Mouse (Mus musculus) mouse trophoblast stem cell (cell line): ENCODE results near the gene Anapc2.

Source experiments
- in situ Hi-C, 2 experiments: fragments of 300-500 bp; cut with MseI, MboI; formaldehyde crosslinking; loops; 2 replicates in 1 of 2; 3 replicates in 1 of 2; pipeline ENCODE4 v1.15.1; 2025

The Anapc2 gene

DNA sequence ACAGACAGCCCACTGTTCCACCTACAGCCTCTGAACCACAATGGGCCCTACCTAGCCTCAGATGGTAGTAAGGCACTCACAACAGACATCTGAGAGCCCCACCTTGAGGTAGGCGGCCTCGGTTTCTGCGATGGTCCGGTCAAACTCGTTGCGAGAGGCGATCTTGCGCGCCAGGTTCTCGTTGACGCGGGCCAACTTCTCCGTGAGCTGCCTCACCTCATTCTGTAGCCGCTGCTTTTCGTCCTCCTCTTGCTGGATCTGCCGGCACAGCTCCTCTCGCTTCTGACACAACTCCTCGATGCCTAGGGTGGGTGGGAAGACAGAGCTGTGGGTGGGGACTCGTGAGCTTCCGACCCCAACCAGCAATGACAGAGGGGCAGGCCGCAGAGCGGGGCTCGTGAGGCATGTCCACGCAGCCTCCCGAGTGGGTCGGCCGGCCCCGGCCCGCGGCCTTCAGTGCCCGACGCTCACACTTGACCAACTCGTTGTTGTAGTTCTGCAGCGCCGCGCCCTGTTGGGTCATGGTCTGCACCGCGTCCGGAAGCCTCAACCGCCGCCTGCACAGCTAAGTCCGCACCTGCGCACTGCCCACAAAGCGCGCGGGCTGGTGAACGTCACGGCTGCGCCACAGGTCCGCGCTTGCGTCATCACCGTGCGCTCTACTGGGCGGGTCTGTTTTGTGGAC is at the start of gene Anapc2, which contains the start of gene Ssna1:
Gene Anapc2, plus strand, starts transcription at position 652 of the 685 bp plus-strand sequence.
Gene Ssna1, minus strand, starts transcription at position 612 of the 685 bp plus-strand sequence.
- in situ Hi-C loops, result no loop called here

DNA sequence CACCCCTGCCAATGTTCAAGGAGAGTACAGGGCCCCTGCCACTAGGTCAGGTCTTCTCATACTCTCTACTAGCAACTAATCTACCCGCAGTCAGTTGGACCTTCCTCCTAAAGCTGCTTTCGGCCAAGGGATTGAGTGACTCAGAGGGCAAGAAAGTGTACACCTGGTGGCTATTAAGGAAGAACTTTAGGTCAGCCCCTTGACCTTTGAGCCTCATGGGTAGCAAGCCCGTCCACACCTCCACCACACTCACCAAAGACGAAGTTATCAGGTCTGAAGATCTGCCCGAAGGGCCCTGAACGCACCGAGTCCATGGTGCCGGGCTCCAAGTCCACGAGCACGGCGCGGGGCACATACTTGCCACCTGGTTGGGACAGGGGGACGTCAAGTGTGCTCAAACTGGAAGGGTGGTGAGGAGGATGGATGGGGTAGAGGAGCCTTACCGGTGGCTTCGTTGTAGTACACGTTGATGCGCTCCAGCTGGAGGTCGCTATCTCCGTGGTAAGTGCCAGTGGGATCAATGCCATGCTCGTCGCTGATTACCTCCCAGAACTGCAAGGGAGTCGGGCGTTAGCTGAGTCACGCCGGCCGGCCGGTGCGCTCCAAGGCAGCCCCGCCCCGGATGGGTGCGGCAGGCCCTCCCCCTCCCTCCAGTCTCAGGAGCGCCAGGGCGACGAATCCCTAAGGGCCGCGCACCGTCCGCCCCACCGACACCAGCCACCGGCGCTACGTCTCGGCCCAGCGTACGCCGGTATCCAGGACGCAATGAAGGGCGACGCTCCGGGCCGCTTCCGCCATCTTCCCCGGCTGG is 48.4 kb upstream of the Anapc2 start:
- in situ Hi-C loops, result no loop called here

- in situ Hi-C loops, result no loop called here
These were observed 47.8 kb upstream of the Anapc2 start, which contains the start of gene Tubb4b for GRCm38 (mm10) chr2:25224492-25224765. Gene Tubb4b, minus strand, starts transcription at chr2:25224702.

GRCm38 (mm10) chr2:25224766-25225752 is 47.2 kb upstream of the Anapc2 start:
- in situ Hi-C loops, result no loop called here

GRCm38 (mm10) chr2:25225811-25226379 is 46.4 kb upstream of the Anapc2 start:
- in situ Hi-C loops, result no loop called here

DNA sequence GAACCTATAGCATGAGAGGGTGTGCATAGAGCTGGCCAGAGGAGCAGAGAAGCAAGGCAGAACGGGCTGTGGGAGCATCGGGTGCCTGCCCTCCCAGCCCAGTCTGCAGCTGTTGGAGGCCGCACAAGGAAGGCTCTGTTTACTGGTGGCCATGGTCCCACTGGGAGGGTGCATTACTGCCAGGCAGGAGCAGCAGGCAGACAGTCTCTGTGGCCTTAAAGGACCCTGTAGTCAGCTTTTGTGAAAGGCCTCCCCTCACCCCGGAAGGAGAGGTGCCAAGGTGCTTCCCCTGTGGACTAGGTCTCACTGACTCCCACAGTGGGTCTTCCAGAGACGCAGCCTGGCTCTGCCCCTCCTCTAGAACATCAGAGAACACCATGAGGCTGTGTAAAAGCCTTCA is 45.4 kb upstream of the Anapc2 start:
- in situ Hi-C loops, result no loop called here

GRCm38 (mm10) chr2:25227406-25227805 is 44.9 kb upstream of the Anapc2 start:
- in situ Hi-C loops, result no loop called here

GRCm38 (mm10) chr2:25228431-25228889 is 43.8 kb upstream of the Anapc2 start:
- in situ Hi-C loops, result no loop called here

DNA sequence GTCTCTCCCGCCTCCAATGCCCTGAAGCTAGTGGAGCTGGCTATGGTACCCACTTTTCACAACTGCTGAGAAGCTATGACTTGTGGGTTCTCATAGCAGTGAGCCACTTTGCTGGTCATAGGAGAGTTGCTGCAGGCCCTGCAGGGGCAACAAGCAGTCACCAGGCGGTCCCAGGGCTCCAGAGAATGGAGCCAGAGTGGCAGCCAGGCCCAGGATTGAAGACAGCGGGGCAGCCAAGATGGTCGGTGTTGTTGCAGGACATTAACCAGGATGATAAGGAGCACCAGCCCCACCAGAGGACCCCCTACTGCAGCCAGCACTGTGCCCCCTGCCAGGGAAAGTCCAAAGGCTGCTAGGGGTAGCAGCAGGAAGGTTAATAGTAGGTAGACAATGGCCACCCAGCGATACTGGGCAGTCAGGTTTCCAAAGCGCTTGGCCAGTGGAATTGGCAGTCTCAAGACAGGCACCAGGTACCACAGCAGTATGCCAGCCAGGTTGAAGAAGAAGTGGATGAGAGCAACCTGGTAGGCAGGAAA is 43.2 kb upstream of the Anapc2 start:
- in situ Hi-C loops, result no loop called here

- in situ Hi-C loops, result no loop called here
These were observed 42.7 kb upstream of the Anapc2 start for GRCm38 (mm10) chr2:25229582-25229981.

- in situ Hi-C loops, result no loop called here
These were observed 41.7 kb upstream of the Anapc2 start for GRCm38 (mm10) chr2:25230581-25230980.

GRCm38 (mm10) chr2:25231038-25231437 is 41.2 kb upstream of the Anapc2 start:
- in situ Hi-C loops, result no loop called here

GRCm38 (mm10) chr2:25233421-25233820 is 38.9 kb upstream of the Anapc2 start:
- in situ Hi-C loops, result no loop called here

GRCm38 (mm10) chr2:25234050-25234449 is 38.2 kb upstream of the Anapc2 start, which contains the start of gene Slc34a3:
Gene Slc34a3, minus strand, starts transcription at chr2:25234364.
- in situ Hi-C loops, result no loop called here

- in situ Hi-C loops, result no loop called here
These were observed 37.6 kb upstream of the Anapc2 start for GRCm38 (mm10) chr2:25234551-25235220.

GRCm38 (mm10) chr2:25236614-25237013 is 35.7 kb upstream of the Anapc2 start, which contains the start of gene Rnf224:
Gene Rnf224, minus strand, starts transcription at chr2:25236787.
- in situ Hi-C loops, result no loop called here

DNA sequence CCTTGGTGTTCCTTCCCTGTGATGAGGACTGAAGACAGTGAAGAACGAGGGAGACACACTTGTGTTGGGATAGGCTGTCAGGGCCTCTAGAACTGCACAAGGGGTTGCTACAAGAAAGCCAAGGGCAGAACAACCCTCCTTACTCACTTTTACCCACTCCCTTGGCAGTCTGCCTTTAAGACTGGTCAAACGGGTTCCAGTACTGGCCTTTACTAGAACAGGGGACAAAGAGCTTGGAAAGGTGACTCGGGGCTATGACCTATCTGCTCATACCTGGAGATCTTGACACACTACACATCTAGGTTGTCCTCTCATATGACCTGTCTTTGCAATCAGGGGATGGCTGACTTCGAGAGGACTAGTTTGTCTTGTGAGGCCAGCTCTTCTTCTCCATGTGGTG is 34.8 kb upstream of the Anapc2 start:
- in situ Hi-C loops, result no loop called here

- in situ Hi-C loops, result no loop called here
These were observed 34.2 kb upstream of the Anapc2 start for GRCm38 (mm10) chr2:25238106-25238505.

DNA sequence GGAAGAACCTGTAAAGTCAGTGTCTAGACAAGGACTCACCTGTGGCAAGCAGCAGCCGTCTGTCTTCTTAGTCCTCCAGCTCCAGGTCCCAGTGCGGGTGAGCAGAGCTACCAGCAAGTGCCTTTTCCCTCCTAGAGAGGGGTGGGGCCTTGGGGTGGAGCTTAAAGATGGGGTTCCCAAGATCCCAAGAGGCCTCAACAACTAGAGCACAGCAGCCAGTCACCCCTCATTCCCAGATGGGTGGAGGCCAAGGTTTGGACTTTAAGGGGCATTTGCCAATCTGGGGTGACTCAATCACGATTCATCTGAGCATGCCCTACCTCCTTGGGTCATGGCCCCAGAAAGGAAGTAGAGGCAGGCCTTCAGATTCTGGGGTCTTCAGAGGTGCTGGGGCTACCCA is 32.5 kb upstream of the Anapc2 start:
- in situ Hi-C loops, result no loop called here

GRCm38 (mm10) chr2:25240310-25240709 is 32.0 kb upstream of the Anapc2 start:
- in situ Hi-C loops, result no loop called here
